Mouse (Mus musculus): ENCODE results near the gene Lzts2. TPM values are rescaled to one million over a fixed set of nuclear protein-coding genes. Genes with fewer than 3 reads are reported as not detected.

Gene Lzts2
- polyA plus RNA-seq, 1 experiment from 2014 or later: 72.8 TPM

DNA sequence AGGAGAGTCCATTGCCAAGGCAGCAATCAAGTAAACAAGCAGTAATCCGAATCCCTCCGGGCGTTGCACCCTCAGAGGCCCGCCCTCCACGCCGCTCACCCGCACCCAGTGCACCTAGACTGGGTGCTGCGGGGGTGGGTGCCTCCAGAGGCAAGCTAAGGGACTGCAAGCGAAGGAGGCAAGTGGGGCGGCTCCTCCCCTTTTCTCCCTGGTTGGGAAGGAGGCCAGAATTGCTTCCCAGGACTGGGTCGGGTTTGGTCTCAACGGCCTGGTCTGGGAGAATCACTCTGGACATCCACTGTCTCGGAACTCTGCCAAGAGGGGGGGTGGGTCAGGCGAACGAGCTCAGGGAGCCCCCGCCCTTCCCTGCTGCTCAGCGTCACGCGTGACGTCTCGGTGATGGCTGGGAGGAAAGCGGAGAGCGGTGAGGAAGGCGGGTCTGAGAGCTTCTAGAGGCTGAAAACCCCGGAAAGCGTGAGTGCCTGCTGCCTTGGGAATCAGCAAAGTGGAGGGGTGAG is 33.3 kb downstream of the Lzts2 start, which contains the start of gene Sfxn3:
Gene Sfxn3, plus strand, starts transcription at position 87 of the 518 bp plus-strand sequence.
- ATAC-seq (replicated peaks; ENCODE audit: low FRiP score): peak; percentile 81
- H3K9ac ChIP-seq: peak within 1 kb of the TSS; percentile 58
- WGBS: under 1% methylated on average over 26 of the region's 26 CpGs

DNA sequence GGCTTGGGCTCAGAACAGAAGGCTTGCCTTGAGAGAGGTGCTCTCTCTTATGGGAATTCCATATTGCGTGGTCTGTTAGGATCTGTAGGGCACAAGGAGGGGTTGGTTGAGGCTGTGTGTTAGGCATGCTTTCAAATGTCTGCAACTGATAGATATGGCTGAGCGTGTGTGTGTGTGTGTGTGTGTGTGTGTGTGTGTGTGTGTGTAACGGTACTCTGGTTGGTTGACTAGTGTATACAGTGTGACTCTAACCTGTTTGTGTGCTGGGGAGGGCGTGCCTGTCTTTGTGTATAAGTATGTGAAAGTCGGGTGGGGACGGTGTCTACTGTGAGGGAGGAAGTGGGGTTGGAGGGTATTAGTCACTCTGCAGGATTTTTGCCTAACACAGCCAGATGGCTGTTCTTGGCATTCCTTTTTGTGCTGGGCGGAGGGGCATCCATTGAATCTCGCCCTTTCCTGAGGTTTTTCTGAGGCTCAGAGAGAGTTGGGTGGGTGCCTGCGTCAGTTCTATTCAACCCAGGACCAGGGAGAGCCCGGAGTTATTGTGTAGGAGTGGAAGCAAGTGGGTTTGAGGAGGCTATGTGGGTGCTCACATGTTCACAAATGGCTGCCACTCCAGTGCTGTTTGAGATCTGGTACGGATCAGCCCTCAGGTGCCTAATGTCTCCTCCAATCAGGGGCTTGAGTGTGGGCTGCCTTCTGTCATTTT is 33.9 kb downstream of the Lzts2 start:
- Histone ChIP-seq H3K4me1 (peaks cover 53% of the 10 kb centered on the region), H3K9me3 (replicated peaks) (no peaks in the 10 kb centered on the region), H3K27ac (peak overlapping the region; percentile 92), H3K36me3 (peaks cover 23% of the 10 kb centered on the region), H3K27me3 (peaks cover 22% of the 10 kb centered on the region), H3K9ac (peak overlapping the region; percentile 58), H3K4me3 (replicated peaks) (peak overlapping the region; percentile 57), H3K4me2 (peak overlapping the region; percentile 92)
- 32% methylated on average over 11 of the region's 11 CpGs for WGBS
- ATAC-seq (replicated peaks; ENCODE audit: low FRiP score): peak; percentile 52

More for the DNA sequence above, 33.3 kb downstream of the Lzts2 start, which contains the start of gene Sfxn3:
- Histone ChIP-seq H3K27me3 (peaks cover 22% of the 10 kb centered on the region), H3K4me3 (replicated peaks) (peak within 1 kb of the TSS; percentile 57), H3K4me2 (peak within 1 kb of the TSS; percentile 92), H3K4me1 (peaks cover 50% of the 10 kb centered on the region), H3K9me3 (replicated peaks) (no peaks in the 10 kb centered on the region), H3K27ac (peak within 1 kb of the TSS; percentile 92), H3K36me3 (peaks cover 17% of the 10 kb centered on the region)

DNA sequence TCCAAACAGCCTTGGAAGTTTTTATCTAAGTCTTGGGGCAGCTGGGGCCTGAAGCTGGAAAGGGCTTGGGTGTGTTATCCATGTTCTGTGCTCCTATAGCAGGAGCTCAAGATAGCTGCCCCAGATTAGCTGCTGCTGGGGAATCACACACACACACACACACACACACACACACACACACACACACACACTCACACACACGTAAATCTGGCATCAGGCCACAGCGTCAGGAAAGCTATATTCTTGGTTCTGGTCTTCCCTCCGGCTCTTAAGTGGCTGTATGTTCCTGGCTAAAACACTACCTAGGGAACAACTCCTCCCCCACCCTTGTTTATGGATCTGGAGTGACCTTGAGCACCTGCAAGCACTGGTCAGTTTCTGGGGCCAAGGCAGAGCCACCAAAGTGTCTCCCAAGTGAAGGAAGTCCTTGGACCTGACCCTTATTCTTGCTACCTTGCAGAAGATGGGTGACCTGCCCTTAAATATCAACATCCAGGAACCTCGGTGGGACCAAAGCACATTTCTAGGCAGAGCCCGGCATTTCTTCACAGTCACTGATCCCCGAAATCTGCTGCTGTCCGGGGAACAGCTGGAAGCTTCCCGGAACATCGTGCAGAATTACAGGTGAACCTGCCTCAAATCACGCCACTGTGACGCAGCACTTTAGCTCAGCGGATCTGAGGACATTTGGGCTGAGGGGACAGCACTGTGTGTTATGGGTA is 34.6 kb downstream of the Lzts2 start:
- peak overlapping the region; percentile 92 for H3K4me2 ChIP-seq
- no peak for ATAC-seq (replicated peaks; ENCODE audit: low FRiP score)
- peak overlapping the region; percentile 57; the same call in 1 of the 2 replicates for H3K4me3 ChIP-seq (replicated peaks)
- H3K9ac ChIP-seq: peak overlapping the region; percentile 58; the same call in 1 of the 2 replicates
- peaks cover 22% of the 10 kb centered on the region for H3K27me3 ChIP-seq
- H3K27ac ChIP-seq: peak overlapping the region; percentile 92; the same call in 1 of the 2 replicates
- peaks cover 56% of the 10 kb centered on the region for H3K4me1 ChIP-seq
- no peaks in the 10 kb centered on the region for H3K9me3 ChIP-seq (replicated peaks)
- whole genome bisulfite sequencing: 79% methylated on average over 12 of the region's 12 CpGs
- peaks cover 29% of the 10 kb centered on the region for H3K36me3 ChIP-seq

DNA sequence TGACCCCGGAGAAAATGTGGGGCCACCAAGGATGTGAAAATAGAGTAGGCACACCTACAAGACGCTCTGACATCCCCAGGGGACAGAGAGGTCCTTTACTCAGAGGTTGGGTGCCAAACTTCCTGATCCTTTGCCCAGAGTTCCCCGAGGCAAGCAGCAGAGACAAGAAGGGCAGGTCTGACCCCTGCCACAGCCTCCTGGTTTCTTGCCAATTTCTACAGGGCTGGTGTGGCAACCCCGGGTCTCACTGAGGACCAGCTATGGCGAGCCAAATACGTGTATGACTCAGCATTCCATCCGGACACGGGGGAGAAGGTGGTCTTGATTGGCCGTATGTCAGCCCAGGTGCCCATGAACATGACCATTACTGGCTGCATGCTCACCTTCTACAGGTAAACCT is 35.3 kb downstream of the Lzts2 start:
- H3K4me1 ChIP-seq: peaks cover 52% of the 10 kb centered on the region
- peaks cover 18% of the 10 kb centered on the region for H3K27me3 ChIP-seq

DNA sequence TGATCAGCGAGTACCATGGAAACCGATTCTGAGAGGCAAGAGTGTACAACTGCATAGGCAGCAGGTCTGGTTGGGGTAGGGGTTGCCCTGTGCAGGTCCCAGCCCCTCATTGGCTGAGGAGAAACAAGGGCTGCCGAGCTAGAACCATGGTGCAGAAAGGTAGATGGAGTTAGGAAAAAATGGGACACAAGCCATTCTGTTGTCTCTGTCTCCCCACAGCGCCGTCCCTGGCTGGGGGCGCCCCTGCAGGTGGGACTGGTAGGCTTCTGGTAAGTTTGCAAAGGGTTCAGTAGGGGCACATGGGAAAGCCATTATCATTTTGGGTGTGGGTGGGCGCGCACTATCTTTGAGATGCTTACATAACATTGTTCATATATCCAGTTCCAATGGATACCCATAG is 39.2 kb downstream of the Lzts2 start:
- 82% methylated on average over 8 of the region's 8 CpGs for WGBS
- no peak overlapping the region for H3K9ac ChIP-seq
- H3K4me3 ChIP-seq (replicated peaks): no peak overlapping the region
- no peaks in the 10 kb centered on the region for H3K27me3 ChIP-seq
- no peak for ATAC-seq (replicated peaks; ENCODE audit: low FRiP score)
- H3K36me3 ChIP-seq: peaks cover 29% of the 10 kb centered on the region
- peaks cover 43% of the 10 kb centered on the region for H3K4me1 ChIP-seq
- H3K4me2 ChIP-seq: no peak overlapping the region
- H3K27ac ChIP-seq: no peak overlapping the region
- no peaks in the 10 kb centered on the region for H3K9me3 ChIP-seq (replicated peaks)

More for the DNA sequence above, 35.3 kb downstream of the Lzts2 start:
- no peaks in the 10 kb centered on the region for H3K9me3 ChIP-seq (replicated peaks)
- peaks cover 29% of the 10 kb centered on the region for H3K36me3 ChIP-seq
- no peak overlapping the region for H3K9ac ChIP-seq
- H3K27ac ChIP-seq: no peak overlapping the region
- 78% methylated on average over 9 of the region's 9 CpGs for WGBS
- ATAC-seq (replicated peaks; ENCODE audit: low FRiP score): no peak
- H3K4me3 ChIP-seq (replicated peaks): no peak overlapping the region
- H3K4me2 ChIP-seq: no peak overlapping the region

DNA sequence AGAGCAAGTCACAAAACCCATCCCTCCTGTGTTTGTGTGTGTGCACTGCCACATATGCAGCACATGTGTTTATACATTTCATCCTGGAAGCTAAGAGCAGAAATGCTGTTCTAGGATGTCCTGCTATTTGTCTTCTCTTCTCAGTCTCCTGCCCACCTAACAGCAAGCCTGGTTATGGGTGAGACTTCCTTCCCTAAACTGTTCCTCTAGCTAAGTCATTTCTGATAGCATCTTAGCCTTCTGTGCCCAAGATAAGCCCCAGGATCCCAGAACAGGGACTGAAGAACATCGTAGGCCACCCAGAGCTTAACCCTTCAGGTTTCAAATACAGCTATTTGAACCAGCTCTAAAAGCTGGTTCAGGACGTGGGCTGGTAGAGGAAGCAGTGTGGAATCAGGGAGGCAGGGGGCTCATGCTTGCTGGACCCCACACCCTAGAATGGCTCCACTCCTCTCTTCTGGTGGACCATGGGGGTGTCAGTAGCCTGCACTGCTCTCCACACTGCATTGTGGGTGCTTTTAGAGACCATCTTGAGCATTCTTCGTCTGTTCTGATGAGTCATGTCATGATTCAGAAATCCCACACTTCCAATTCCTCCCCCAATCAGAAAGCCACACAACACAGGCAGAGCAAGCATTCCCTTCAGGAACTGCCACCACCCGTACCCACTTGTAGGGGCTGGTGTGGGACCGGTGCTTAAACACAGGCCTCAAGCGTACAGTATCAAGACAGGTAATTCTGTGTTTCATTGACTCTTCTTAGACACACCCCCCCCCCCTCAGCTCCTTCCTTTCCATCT is 40.9 kb downstream of the Lzts2 start:
- Histone ChIP-seq H3K36me3 (peaks cover 29% of the 10 kb centered on the region), H3K4me3 (replicated peaks) (no peak overlapping the region), H3K27me3 (no peaks in the 10 kb centered on the region), H3K9ac (no peak overlapping the region), H3K27ac (peak overlapping the region; percentile 27; the same call in 1 of the 2 replicates), H3K4me1 (peaks cover 39% of the 10 kb centered on the region), H3K9me3 (replicated peaks) (no peaks in the 10 kb centered on the region), H3K4me2 (no peak overlapping the region)
- no peak for ATAC-seq (replicated peaks; ENCODE audit: low FRiP score)
- 82% methylated on average over 6 of the region's 6 CpGs for WGBS

DNA sequence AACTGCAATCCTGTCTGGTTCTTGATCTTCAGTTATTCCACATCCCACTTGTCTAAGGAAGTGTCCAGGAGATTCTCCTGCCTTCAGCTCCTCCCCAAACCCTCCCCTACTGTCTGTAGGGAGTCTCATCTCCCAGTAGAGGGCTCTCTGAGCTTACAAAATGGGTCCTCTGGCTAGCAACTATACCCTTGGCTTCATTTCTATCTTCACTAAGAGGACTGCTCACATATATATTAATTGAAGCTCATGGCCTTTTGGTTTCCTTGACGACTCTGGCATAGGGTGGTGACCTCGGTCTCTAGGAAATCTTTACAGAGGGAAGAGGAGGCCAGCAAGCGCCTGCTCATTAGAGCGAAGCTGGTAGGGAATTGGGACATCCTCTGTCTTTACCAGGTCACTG is 42.1 kb downstream of the Lzts2 start:
- Histone ChIP-seq H3K4me2 (0 out of 2 replicates have a peak overlapping the region, but pooled peaks have one; percentile 8), H3K27ac (peak overlapping the region; percentile 98; the same call in 1 of the 2 replicates), H3K4me3 (replicated peaks) (no peak overlapping the region), H3K4me1 (peaks cover 39% of the 10 kb centered on the region), H3K9ac (0 out of 2 replicates have a peak overlapping the region, but pooled peaks have one; percentile 9), H3K9me3 (replicated peaks) (no peaks in the 10 kb centered on the region), H3K27me3 (no peaks in the 10 kb centered on the region), H3K36me3 (peaks cover 22% of the 10 kb centered on the region)
- WGBS: 28% methylated on average over 4 of the region's 4 CpGs
- ATAC-seq (replicated peaks; ENCODE audit: low FRiP score): 0 out of 2 replicates have a peak, but pooled peaks have one; percentile 17

DNA sequence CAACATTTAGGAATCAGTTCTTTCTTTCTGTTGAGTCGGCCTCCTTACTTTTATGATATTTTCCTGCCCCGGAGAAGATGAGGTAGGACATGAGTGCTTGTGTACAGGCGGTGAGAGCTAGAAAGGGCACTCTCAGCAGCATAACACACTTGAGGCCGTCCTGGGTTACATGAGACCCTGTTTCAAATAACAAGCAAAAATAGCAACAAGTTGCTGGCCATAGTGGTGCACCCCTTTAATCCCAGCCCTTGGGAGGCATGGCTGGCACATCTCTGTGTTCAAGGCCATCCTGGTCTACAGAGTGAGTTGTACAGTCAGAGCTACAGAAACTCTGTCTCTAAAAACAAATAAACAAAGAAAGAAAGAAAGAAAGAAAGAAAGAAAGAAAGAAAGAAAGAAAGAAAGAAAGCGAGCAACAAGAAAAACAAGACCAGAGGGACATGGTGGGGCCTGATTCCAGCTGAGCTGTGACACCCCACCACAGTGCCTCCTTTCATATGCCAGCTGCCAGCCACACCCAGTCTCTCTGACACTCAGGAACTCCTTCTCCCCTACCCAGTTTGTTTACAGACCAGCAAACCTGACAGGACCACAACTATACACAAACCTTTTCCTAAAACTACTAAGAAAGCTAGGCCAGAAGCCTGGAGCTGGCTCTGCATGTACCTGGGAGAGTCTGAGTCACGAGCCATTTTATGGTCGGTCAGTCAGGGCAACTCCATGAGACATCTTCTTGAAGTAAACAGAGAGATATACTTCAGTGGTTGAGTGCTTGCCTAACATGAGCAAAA is 42.9 kb downstream of the Lzts2 start:
- 69% methylated on average over 7 of the region's 7 CpGs for WGBS
- H3K4me1 ChIP-seq: peaks cover 39% of the 10 kb centered on the region
- no peak for ATAC-seq (replicated peaks; ENCODE audit: low FRiP score)
- no peaks in the 10 kb centered on the region for H3K27me3 ChIP-seq
- H3K27ac ChIP-seq: peak overlapping the region; percentile 98
- no peaks in the 10 kb centered on the region for H3K9me3 ChIP-seq (replicated peaks)
- peak overlapping the region; percentile 62; the same call in 1 of the 2 replicates for H3K9ac ChIP-seq
- H3K4me2 ChIP-seq: peak overlapping the region; percentile 65
- H3K4me3 ChIP-seq (replicated peaks): peak overlapping the region; percentile 59
- peaks cover 16% of the 10 kb centered on the region; the same call in 1 of the 2 replicates for H3K36me3 ChIP-seq

DNA sequence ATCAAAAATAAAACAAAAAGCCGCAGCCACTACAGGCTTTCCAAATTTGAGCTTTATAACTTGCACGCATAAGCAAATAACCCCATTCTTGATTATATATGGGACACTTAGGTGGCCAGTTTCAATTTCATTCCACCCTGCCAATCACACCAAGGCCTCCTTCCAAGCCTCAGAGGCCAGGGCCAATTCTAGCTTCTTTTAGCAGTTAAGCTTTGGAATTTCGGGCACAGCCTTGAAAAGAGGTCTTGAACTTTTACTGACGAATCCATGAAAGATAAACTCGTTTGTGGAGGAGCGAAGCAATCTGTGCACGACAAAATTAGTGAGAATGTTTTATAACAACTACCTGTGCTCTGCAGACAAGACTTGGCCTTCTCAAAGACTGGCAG is 43.5 kb downstream of the Lzts2 start:
- H3K27ac ChIP-seq: peak overlapping the region; percentile 98
- WGBS: 40% methylated on average over 7 of the region's 7 CpGs
- no peaks in the 10 kb centered on the region for H3K9me3 ChIP-seq (replicated peaks)
- ATAC-seq (replicated peaks; ENCODE audit: low FRiP score): no peak
- peaks cover 10% of the 10 kb centered on the region; the same call in 1 of the 2 replicates for H3K36me3 ChIP-seq
- peaks cover 39% of the 10 kb centered on the region for H3K4me1 ChIP-seq
- H3K27me3 ChIP-seq: no peaks in the 10 kb centered on the region
- H3K4me3 ChIP-seq (replicated peaks): peak overlapping the region; percentile 59
- peak overlapping the region; percentile 62 for H3K9ac ChIP-seq
- peak overlapping the region; percentile 65 for H3K4me2 ChIP-seq

DNA sequence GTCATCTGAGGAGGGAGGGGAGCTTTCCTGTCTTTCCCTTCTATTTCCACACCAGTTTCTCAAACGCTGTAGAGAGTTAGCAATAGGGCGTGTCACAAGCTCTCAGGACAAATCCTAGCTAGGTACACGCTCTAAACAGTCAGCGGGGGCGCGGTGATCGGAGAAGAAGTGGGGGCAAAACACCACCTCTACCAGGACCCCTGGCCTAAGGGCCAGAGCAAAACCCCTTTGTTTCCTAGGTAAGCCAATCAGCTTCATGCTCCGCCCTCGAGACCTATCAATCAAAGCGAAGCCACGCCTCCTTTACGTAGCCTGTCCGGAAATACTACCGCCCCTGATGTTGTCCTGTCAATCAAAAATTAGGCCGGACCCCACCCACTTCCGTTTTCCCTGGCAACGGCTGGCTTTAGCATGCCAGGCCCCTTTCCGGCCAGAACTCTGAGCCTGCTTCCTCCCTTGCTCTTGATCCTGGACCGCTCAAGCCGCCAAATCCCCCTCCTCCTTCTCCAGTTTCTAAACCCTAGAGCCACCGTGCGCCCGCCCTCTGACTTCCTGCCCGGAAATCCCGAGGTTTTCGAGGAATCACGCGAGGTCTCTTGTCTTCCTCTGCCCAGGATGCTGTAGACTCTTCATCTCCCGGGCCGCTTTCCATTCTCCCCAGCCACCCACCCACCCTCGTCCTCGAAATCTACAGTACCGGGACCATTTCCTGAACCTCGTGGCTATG is 44.1 kb downstream of the Lzts2 start:
- Histone ChIP-seq H3K36me3 (peaks cover 4% of the 10 kb centered on the region; the same call in 1 of the 2 replicates), H3K4me1 (peaks cover 34% of the 10 kb centered on the region), H3K27ac (peak overlapping the region; percentile 98), H3K27me3 (no peaks in the 10 kb centered on the region), H3K4me3 (replicated peaks) (peak overlapping the region; percentile 59), H3K9me3 (replicated peaks) (no peaks in the 10 kb centered on the region), H3K4me2 (peak overlapping the region; percentile 65), H3K9ac (peak overlapping the region; percentile 83)
- ATAC-seq (replicated peaks; ENCODE audit: low FRiP score): peak; percentile 93
- WGBS: under 1% methylated on average over 34 of the region's 34 CpGs
